Mouse (Mus musculus): Measurements from ENCODE around the gene Bcl9l. TPM values are rescaled to one million over a fixed set of nuclear protein-coding genes. Genes with fewer than 3 reads are reported as not detected.

Bcl9l gene
- polyA plus RNA-seq, 1 experiment from 2014 or later, result 9.7 TPM

- H3K9me3 ChIP-seq (ENCODE audit: control insufficient read depth, low read length), result no peaks in the 10 kb centered on the region
- whole genome bisulfite sequencing, result under 1% methylated on average over 26 of the region's 26 CpGs
- no peaks in the 10 kb centered on the region for H3K36me3 ChIP-seq (ENCODE audit: control insufficient read depth, insufficient read depth, low read length)
- no peaks in the 10 kb centered on the region for H3K27me3 ChIP-seq (replicated peaks; ENCODE audit: control insufficient read depth, insufficient read depth, low read length)
- H3K4me2 ChIP-seq (ENCODE audit: low read length), result peak overlapping the region; percentile 96
- peaks cover 27% of the 10 kb centered on the region for H3K4me1 ChIP-seq (ENCODE audit: control insufficient read depth, insufficient read depth, low read depth, low read length)
- peak overlapping the region; percentile 90 for H3K9ac ChIP-seq (ENCODE audit: low read depth, low read length)
- H3K4me3 ChIP-seq (ENCODE audit: low read length), result peak overlapping the region; percentile 65
- peak overlapping the region; percentile 98 for H3K27ac ChIP-seq (ENCODE audit: low read depth, low read length)
- ATAC-seq, result peak; percentile 68
Observed at GRCm38 (mm10) chr9:44479628-44480428, 2.8 kb upstream of the Bcl9l start.

- no peaks in the 10 kb centered on the region for H3K9me3 ChIP-seq (ENCODE audit: control insufficient read depth, low read length)
- 8% methylated on average over 3 of the region's 3 CpGs for WGBS
- ATAC-seq, result no peak
- peak overlapping the region; percentile 82 for H3K4me2 ChIP-seq (ENCODE audit: low read length)
- H3K4me1 ChIP-seq (ENCODE audit: control insufficient read depth, insufficient read depth, low read depth, low read length), result peaks cover 50% of the 10 kb centered on the region
- H3K9ac ChIP-seq (ENCODE audit: low read depth, low read length), result peak overlapping the region; percentile 98
- no peaks in the 10 kb centered on the region for H3K27me3 ChIP-seq (replicated peaks; ENCODE audit: control insufficient read depth, insufficient read depth, low read length)
- peak overlapping the region; percentile 91 for H3K4me3 ChIP-seq (ENCODE audit: low read length)
- H3K27ac ChIP-seq (ENCODE audit: low read depth, low read length), result peak overlapping the region; percentile 98
- H3K36me3 ChIP-seq (ENCODE audit: control insufficient read depth, insufficient read depth, low read length), result no peaks in the 10 kb centered on the region
Observed at GRCm38 (mm10) chr9:44482112-44482511, 513 bp upstream of the Bcl9l start.

- no peak for ATAC-seq
- H3K4me3 ChIP-seq (ENCODE audit: low read length), result peak overlapping the region; percentile 91
Observed at GRCm38 (mm10) chr9:44483041-44483509, 450 bp downstream of the Bcl9l start.

GRCm38 (mm10) chr9:44483510-44484044 lies 952 bp downstream of the Bcl9l start:
- no peaks in the 10 kb centered on the region for H3K27me3 ChIP-seq (replicated peaks; ENCODE audit: control insufficient read depth, insufficient read depth, low read length)
- H3K9ac ChIP-seq (ENCODE audit: low read depth, low read length), result peak overlapping the region; percentile 98
- H3K4me2 ChIP-seq (ENCODE audit: low read length), result peak overlapping the region; percentile 82
- 0% methylated on average over 12 of the region's 12 CpGs for WGBS
- peaks cover 55% of the 10 kb centered on the region for H3K4me1 ChIP-seq (ENCODE audit: control insufficient read depth, insufficient read depth, low read depth, low read length)
- peak overlapping the region; percentile 98 for H3K27ac ChIP-seq (ENCODE audit: low read depth, low read length)
- no peaks in the 10 kb centered on the region for H3K36me3 ChIP-seq (ENCODE audit: control insufficient read depth, insufficient read depth, low read length)
- ATAC-seq, result peak; percentile 17; the same call in 1 of the 2 replicates
- H3K9me3 ChIP-seq (ENCODE audit: control insufficient read depth, low read length), result no peaks in the 10 kb centered on the region
- H3K4me3 ChIP-seq (ENCODE audit: low read length), result peak overlapping the region; percentile 91

More at GRCm38 (mm10) chr9:44483041-44483509, 450 bp downstream of the Bcl9l start:
- Histone ChIP-seq H3K36me3 (ENCODE audit: control insufficient read depth, insufficient read depth, low read length) (no peaks in the 10 kb centered on the region), H3K4me2 (ENCODE audit: low read length) (peak overlapping the region; percentile 82), H3K4me1 (ENCODE audit: control insufficient read depth, insufficient read depth, low read depth, low read length) (peaks cover 50% of the 10 kb centered on the region), H3K27ac (ENCODE audit: low read depth, low read length) (peak overlapping the region; percentile 98), H3K9ac (ENCODE audit: low read depth, low read length) (peak overlapping the region; percentile 98), H3K9me3 (ENCODE audit: control insufficient read depth, low read length) (no peaks in the 10 kb centered on the region), H3K27me3 (replicated peaks; ENCODE audit: control insufficient read depth, insufficient read depth, low read length) (no peaks in the 10 kb centered on the region)
- 1% methylated on average over 26 of the region's 39 CpGs for WGBS

- no peak for ATAC-seq
- Histone ChIP-seq H3K9me3 (ENCODE audit: control insufficient read depth, low read length) (no peaks in the 10 kb centered on the region), H3K27ac (ENCODE audit: low read depth, low read length) (no peak overlapping the region; the same call in 1 of the 2 replicates), H3K9ac (ENCODE audit: low read depth, low read length) (peak overlapping the region; percentile 98), H3K36me3 (ENCODE audit: control insufficient read depth, insufficient read depth, low read length) (no peaks in the 10 kb centered on the region), H3K4me3 (ENCODE audit: low read length) (peak overlapping the region; percentile 91), H3K4me2 (ENCODE audit: low read length) (peak overlapping the region; percentile 82), H3K4me1 (ENCODE audit: control insufficient read depth, insufficient read depth, low read depth, low read length) (peaks cover 64% of the 10 kb centered on the region), H3K27me3 (replicated peaks; ENCODE audit: control insufficient read depth, insufficient read depth, low read length) (no peaks in the 10 kb centered on the region)
- 23% methylated on average over 7 of the region's 7 CpGs for WGBS
Observed at GRCm38 (mm10) chr9:44484311-44485104, 1.9 kb downstream of the Bcl9l start.

GRCm38 (mm10) chr9:44485105-44485515 lies 2.5 kb downstream of the Bcl9l start:
- H3K4me3 ChIP-seq (ENCODE audit: low read length), result peak overlapping the region; percentile 91
- H3K9me3 ChIP-seq (ENCODE audit: control insufficient read depth, low read length), result no peaks in the 10 kb centered on the region
- H3K27ac ChIP-seq (ENCODE audit: low read depth, low read length), result no peak overlapping the region; the same call in 1 of the 2 replicates
- no peak for ATAC-seq
- no peaks in the 10 kb centered on the region for H3K27me3 ChIP-seq (replicated peaks; ENCODE audit: control insufficient read depth, insufficient read depth, low read length)
- H3K4me1 ChIP-seq (ENCODE audit: control insufficient read depth, insufficient read depth, low read depth, low read length), result peaks cover 67% of the 10 kb centered on the region
- no peaks in the 10 kb centered on the region for H3K36me3 ChIP-seq (ENCODE audit: control insufficient read depth, insufficient read depth, low read length)
- peak overlapping the region; percentile 82 for H3K4me2 ChIP-seq (ENCODE audit: low read length)
- peak overlapping the region; percentile 98 for H3K9ac ChIP-seq (ENCODE audit: low read depth, low read length)
- WGBS, result 28% methylated on average over 6 of the region's 6 CpGs

- peak overlapping the region; percentile 91 for H3K4me3 ChIP-seq (ENCODE audit: low read length)
- WGBS, result 25% methylated on average over 14 of the region's 14 CpGs
- H3K4me1 ChIP-seq (ENCODE audit: control insufficient read depth, insufficient read depth, low read depth, low read length), result peaks cover 68% of the 10 kb centered on the region
- H3K27me3 ChIP-seq (replicated peaks; ENCODE audit: control insufficient read depth, insufficient read depth, low read length), result no peaks in the 10 kb centered on the region
- no peak for ATAC-seq
- peak overlapping the region; percentile 82 for H3K4me2 ChIP-seq (ENCODE audit: low read length)
- peak overlapping the region; percentile 39; the same call in 1 of the 2 replicates for H3K27ac ChIP-seq (ENCODE audit: low read depth, low read length)
- no peaks in the 10 kb centered on the region for H3K9me3 ChIP-seq (ENCODE audit: control insufficient read depth, low read length)
- peak overlapping the region; percentile 98 for H3K9ac ChIP-seq (ENCODE audit: low read depth, low read length)
- H3K36me3 ChIP-seq (ENCODE audit: control insufficient read depth, insufficient read depth, low read length), result no peaks in the 10 kb centered on the region
Observed at GRCm38 (mm10) chr9:44485516-44486161, 3.0 kb downstream of the Bcl9l start.

- WGBS, result 9% methylated on average over 3 of the region's 3 CpGs
- no peak for ATAC-seq
- Histone ChIP-seq H3K27ac (ENCODE audit: low read depth, low read length) (peak overlapping the region; percentile 40; the same call in 1 of the 2 replicates), H3K27me3 (replicated peaks; ENCODE audit: control insufficient read depth, insufficient read depth, low read length) (no peaks in the 10 kb centered on the region), H3K36me3 (ENCODE audit: control insufficient read depth, insufficient read depth, low read length) (no peaks in the 10 kb centered on the region), H3K4me2 (ENCODE audit: low read length) (peak overlapping the region; percentile 82), H3K4me1 (ENCODE audit: control insufficient read depth, insufficient read depth, low read depth, low read length) (peaks cover 73% of the 10 kb centered on the region), H3K4me3 (ENCODE audit: low read length) (peak overlapping the region; percentile 12; the same call in 1 of the 2 replicates), H3K9ac (ENCODE audit: low read depth, low read length) (peak overlapping the region; percentile 98), H3K9me3 (ENCODE audit: control insufficient read depth, low read length) (no peaks in the 10 kb centered on the region)
Observed at GRCm38 (mm10) chr9:44486335-44486734, 3.7 kb downstream of the Bcl9l start.
